Mouse (Mus musculus): ENCODE data around the gene Prl7a1.

Gene Prl7a1

DNA sequence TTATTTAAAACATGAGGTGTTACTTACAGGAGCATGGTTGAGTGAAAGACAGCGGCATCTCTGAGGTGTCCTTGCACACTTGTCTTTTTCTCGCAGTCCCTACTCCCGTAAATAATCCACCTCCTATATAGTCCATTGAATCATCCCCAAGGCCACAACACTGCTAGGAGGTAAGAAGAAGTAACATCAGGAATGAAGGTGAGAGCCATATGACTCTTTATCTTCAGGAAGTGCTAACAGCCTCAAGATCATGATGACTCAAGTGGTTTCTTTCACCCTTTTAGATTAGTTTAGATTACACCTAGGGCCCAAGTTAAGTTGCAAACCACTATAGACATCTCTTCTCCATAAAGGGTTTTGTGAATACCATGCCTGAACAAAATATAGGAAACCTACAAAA, at the start of gene Prl7a1:
TSS of gene Prl7a1 (minus strand) at position 101 of the 400 bp plus-strand sequence.
- no peak for DNase-seq (ENCODE audit: extremely low spot score, low read depth, low spot score)

- DNase-seq (ENCODE audit: extremely low spot score, low read depth, low spot score): no peak
Measured at GRCm38 (mm10) chr13:27667936-27668335, 25.6 kb upstream of the Prl7a1 start, which contains the start of gene Prl7a2. Gene Prl7a2 (minus strand): TSS chr13:27668036.

GRCm38 (mm10) chr13:27660747-27661146, 18.5 kb upstream of the Prl7a1 start:
- DNase-seq (ENCODE audit: extremely low spot score, low read depth, low spot score): no peak

DNA sequence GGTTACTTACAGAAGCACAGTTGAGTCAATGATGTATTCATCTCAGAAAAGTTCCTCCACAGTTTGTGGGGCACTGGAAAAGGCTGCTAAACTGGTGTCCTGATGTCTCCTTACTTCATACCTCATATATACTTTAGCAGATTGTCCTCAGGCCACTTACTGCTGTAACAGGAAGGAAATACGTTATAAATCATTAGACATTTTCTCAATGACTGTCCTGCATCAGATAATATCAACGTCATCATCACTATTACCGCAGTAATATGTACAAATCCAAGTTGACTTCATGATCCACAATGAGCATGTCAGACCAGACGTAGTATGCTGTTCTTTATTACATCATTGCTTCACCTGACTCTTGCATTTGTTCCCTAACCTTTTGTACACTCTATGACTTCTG, 31.8 kb downstream of the Prl7a1 start, which contains the start of gene Prl7b1:
TSS of gene Prl7b1 (minus strand) at position 101 of the 400 bp plus-strand sequence.
- no peak for DNase-seq (ENCODE audit: extremely low spot score, low read depth, low spot score)
